Mouse (Mus musculus) stomach, postnatal 0 days (tissue): ENCODE results near the gene Srbd1. TPM values are rescaled to one million over a fixed set of nuclear protein-coding genes. Genes with fewer than 3 reads are reported as not detected.
A peak's percentile ranks its signal among the peaks of the same experiment; 100 is the strongest.

Experiments used
- ATAC-seq: fragments of 200-750 bp; cut with Nextera tagmentation; 2 replicates; pipeline ENCODE4 v1.8.0; 2017; ENCODE audit not compliant: low FRiP score, low TSS enrichment
- DNase-seq: peaks from one replicate; pipeline ENCODE4 v3.0.0-alpha.2; 2016; ENCODE audit warnings: low spot score
- H3K27ac ChIP-seq: fragments of 300-500 bp; sonication (generic); replicated peaks from 2 replicates; pipeline ENCODE4 v1.5.1; 2014; ENCODE audit warnings: mild to moderate bottlenecking, control low read depth
- H3K27me3 ChIP-seq: fragments of 300-500 bp; sonication (generic); 2 replicates; pipeline ENCODE4 v1.6.1; 2014; ENCODE audit warnings: low read length; ENCODE audit not compliant: control insufficient read depth, insufficient read depth
- H3K36me3 ChIP-seq: fragments of 300-500 bp; sonication (generic); 2 replicates; pipeline ENCODE4 v1.6.1; 2014; ENCODE audit warnings: low read length, mixed read lengths; ENCODE audit not compliant: control insufficient read depth, insufficient read depth
- H3K4me1 ChIP-seq: fragments of 300-500 bp; sonication (generic); replicated peaks from 2 replicates; pipeline ENCODE4 v1.6.1; 2014; ENCODE audit warnings: antibody characterized with exemption; ENCODE audit not compliant: control insufficient read depth, insufficient read depth
- H3K4me2 ChIP-seq: fragments of 300-500 bp; sonication (generic); replicated peaks from 2 replicates; pipeline ENCODE4 v1.6.1; 2014; ENCODE audit warnings: low read depth, mild to moderate bottlenecking, control low read depth, moderate library complexity
- H3K4me3 ChIP-seq: fragments of 300-500 bp; sonication (generic); 2 replicates; pipeline ENCODE4 v1.5.1; 2014; ENCODE audit warnings: low read depth, low read length, control low read depth
- H3K9ac ChIP-seq: fragments of 300-500 bp; sonication (generic); 2 replicates; pipeline ENCODE4 v1.6.1; 2014; ENCODE audit warnings: mild to moderate bottlenecking, low read length, control low read depth, mixed read lengths
- H3K9me3 ChIP-seq: fragments of 300-500 bp; sonication (generic); 2 replicates; pipeline ENCODE4 v1.6.1; 2016; ENCODE audit warnings: low read length; ENCODE audit not compliant: control insufficient read depth
- CTCF ChIP-seq: IDR thresholded peaks from 2 replicates; pipeline ENCODE4 v1.5.1; 2016; ENCODE audit warnings: antibody characterized with exemption, low read depth, mild to moderate bottlenecking, moderate library complexity
- EP300 ChIP-seq: optimal IDR thresholded peaks from 2 replicates; pipeline ENCODE3; 2016; ENCODE audit warnings: antibody characterized with exemption
- WGBS: fragments of 180-500 bp; shearing (Covaris S2); extraction: QIAGEN DNeasy Blood & Tissue Kit; methylation state at CpG from one replicate; pipeline ENCODE4 v1.1.7; 2014; 5-methylcytosine and 5-hydroxymethylcytosine counted together
- polyA plus RNA-seq: library from polyadenylated mRNA; unstranded; fragments of >200 nt; fragmentation: Nextera tagmentation; extraction: Ambion mirVana; gene quantifications from 2 replicates; pipeline ENCODE4 v1.2.1, GENCODE M21; 2015

The Srbd1 gene
- polyA plus RNA-seq, 1 experiment from 2014 or later: 4.4 TPM

GRCm38 (mm10) chr17:86038211-86038648 is 106.7 kb downstream of the Srbd1 start:
- peak overlapping the region; percentile 45; the same call in 1 of the 2 replicates for H3K27ac ChIP-seq
- H3K36me3 ChIP-seq: no peaks in the 10 kb centered on the region
- ATAC-seq (peak; percentile 81), DNase-seq (peak; percentile 26)
- no peak for TF ChIP-seq EP300
- TF ChIP-seq CTCF: no peak
- H3K9ac ChIP-seq: no peak overlapping the region
- H3K4me3 ChIP-seq: no peak overlapping the region
- H3K4me2 ChIP-seq: peak overlapping the region; percentile 15; the same call in 1 of the 2 replicates
- 17% methylated on average over 13 of the region's 13 CpGs for WGBS
- H3K9me3 ChIP-seq: no peaks in the 10 kb centered on the region
- H3K27me3 ChIP-seq: no peaks in the 10 kb centered on the region
- no peaks in the 10 kb centered on the region for H3K4me1 ChIP-seq

GRCm38 (mm10) chr17:86035576-86035975 is 109.4 kb downstream of the Srbd1 start:
- ATAC-seq (no peak), DNase-seq (no peak)
- no peak overlapping the region for H3K4me2 ChIP-seq
- H3K9ac ChIP-seq: no peak overlapping the region
- H3K4me1 ChIP-seq: no peaks in the 10 kb centered on the region
- no peaks in the 10 kb centered on the region for H3K36me3 ChIP-seq
- WGBS: 74% methylated on average over 3 of the region's 3 CpGs
- no peak overlapping the region for H3K4me3 ChIP-seq
- H3K27me3 ChIP-seq: no peaks in the 10 kb centered on the region
- no peak overlapping the region for H3K27ac ChIP-seq
- no peaks in the 10 kb centered on the region for H3K9me3 ChIP-seq
- TF ChIP-seq CTCF (no peak), EP300 (no peak)

GRCm38 (mm10) chr17:86035146-86035545 is 109.8 kb downstream of the Srbd1 start:
- Histone ChIP-seq H3K9ac (no peak overlapping the region), H3K27ac (no peak overlapping the region), H3K9me3 (no peaks in the 10 kb centered on the region), H3K4me1 (no peaks in the 10 kb centered on the region), H3K4me3 (no peak overlapping the region), H3K27me3 (no peaks in the 10 kb centered on the region), H3K36me3 (no peaks in the 10 kb centered on the region), H3K4me2 (no peak overlapping the region)
- ATAC-seq (no peak), DNase-seq (no peak)
- TF ChIP-seq CTCF: no peak
- 56% methylated on average over 12 of the region's 12 CpGs for WGBS

- Histone ChIP-seq H3K9me3 (no peaks in the 10 kb centered on the region), H3K4me1 (no peaks in the 10 kb centered on the region), H3K36me3 (no peaks in the 10 kb centered on the region), H3K9ac (no peak overlapping the region), H3K4me3 (no peak overlapping the region), H3K27ac (no peak overlapping the region), H3K27me3 (no peaks in the 10 kb centered on the region), H3K4me2 (no peak overlapping the region)
- TF ChIP-seq EP300 (no peak), CTCF (no peak)
- ATAC-seq (no peak), DNase-seq (no peak)
- 65% methylated on average over 6 of the region's 6 CpGs for WGBS
These were observed 110.3 kb downstream of the Srbd1 start for GRCm38 (mm10) chr17:86034641-86035040.

- DNase-seq (no peak), ATAC-seq (no peak)
- WGBS: 46% methylated on average over 3 of the region's 3 CpGs
These were observed 112.8 kb downstream of the Srbd1 start for GRCm38 (mm10) chr17:86032113-86032714.

GRCm38 (mm10) chr17:86030016-86030415 is 115.0 kb downstream of the Srbd1 start:
- Histone ChIP-seq H3K36me3 (no peaks in the 10 kb centered on the region), H3K4me2 (no peak overlapping the region), H3K27ac (no peak overlapping the region), H3K9me3 (no peaks in the 10 kb centered on the region), H3K4me3 (no peak overlapping the region), H3K27me3 (no peaks in the 10 kb centered on the region), H3K4me1 (no peaks in the 10 kb centered on the region), H3K9ac (no peak overlapping the region)
- ATAC-seq (no peak), DNase-seq (no peak)
- WGBS: 73% methylated on average over 4 of the region's 4 CpGs
- TF ChIP-seq CTCF (no peak), EP300 (no peak)

More at GRCm38 (mm10) chr17:86032113-86032714, 112.8 kb downstream of the Srbd1 start:
- Histone ChIP-seq H3K27me3 (no peaks in the 10 kb centered on the region), H3K4me2 (no peak overlapping the region), H3K4me1 (no peaks in the 10 kb centered on the region), H3K36me3 (no peaks in the 10 kb centered on the region), H3K27ac (no peak overlapping the region), H3K4me3 (no peak overlapping the region), H3K9ac (no peak overlapping the region), H3K9me3 (no peaks in the 10 kb centered on the region)
- TF ChIP-seq CTCF (no peak), EP300 (no peak)
